Mouse (Mus musculus): ENCODE measurements around the gene Rhno1. TPM values are rescaled to one million over a fixed set of nuclear protein-coding genes. Genes with fewer than 3 reads are reported as not detected.
"Not testable (repeated sequence)": the region's sequence is repeated elsewhere in the genome, so short reads cannot be mapped to it uniquely, and the experiment has no call there.

Gene Rhno1
- 16.7 and 21.3 TPM in 2 replicates for polyA plus RNA-seq (2012; rRNA removed)

GRCm38 (mm10) chr6:128362381-128363006, at the start of gene Rhno1, which contains the start of gene Foxm1:
Gene Rhno1 (minus strand): TSS chr6:128362911.
Gene Foxm1 (plus strand): TSS chr6:128362967.
- peak; percentile 47 for DNase-seq (ENCODE audit: low read depth, low spot score)

GRCm38 (mm10) chr6:128411115-128411514, 48.4 kb upstream of the Rhno1 start:
- DNase-seq (ENCODE audit: low read depth, low spot score), result no peak
- WGBS, result 13% methylated on average over 3 of the region's 3 CpGs

More at GRCm38 (mm10) chr6:128362381-128363006, at the start of gene Rhno1, which contains the start of gene Foxm1:
- under 1% methylated on average over 70 of the region's 76 CpGs for WGBS

- no peak for DNase-seq (ENCODE audit: low read depth, low spot score)
- 95% methylated on average over 13 of the region's 13 CpGs for WGBS
These were observed 47.6 kb upstream of the Rhno1 start for GRCm38 (mm10) chr6:128410305-128410704.

GRCm38 (mm10) chr6:128408544-128409125, 45.9 kb upstream of the Rhno1 start:
- no peak for DNase-seq (ENCODE audit: low read depth, low spot score)
- WGBS, result 90% methylated on average over 7 of the region's 7 CpGs

- no peak for DNase-seq (ENCODE audit: low read depth, low spot score)
- 53% methylated on average over 5 of the region's 5 CpGs for WGBS
These were observed 42.0 kb upstream of the Rhno1 start for GRCm38 (mm10) chr6:128404708-128405107.

- no peak for DNase-seq (ENCODE audit: low read depth, low spot score)
- 14% methylated on average over 21 of the region's 21 CpGs for WGBS
These were observed 36.9 kb upstream of the Rhno1 start for GRCm38 (mm10) chr6:128399421-128400185.

GRCm38 (mm10) chr6:128398996-128399395, 36.3 kb upstream of the Rhno1 start, which contains the start of gene Nrip2:
Gene Nrip2 (plus strand): TSS chr6:128399296.
- DNase-seq (ENCODE audit: low read depth, low spot score), result no peak
- WGBS, result 79% methylated on average over 3 of the region's 3 CpGs

GRCm38 (mm10) chr6:128397574-128398261, 35.0 kb upstream of the Rhno1 start:
- 60% methylated on average over 7 of the region's 7 CpGs for WGBS
- no peak for DNase-seq (ENCODE audit: low read depth, low spot score)

GRCm38 (mm10) chr6:128390683-128391082, 28.0 kb upstream of the Rhno1 start:
- 12% methylated on average over 1 of the region's 1 CpGs for WGBS
- no peak for DNase-seq (ENCODE audit: low read depth, low spot score)

- 32% methylated on average over 1 of the region's 1 CpGs for WGBS
- no peak for DNase-seq (ENCODE audit: low read depth, low spot score)
These were observed 26.5 kb upstream of the Rhno1 start for GRCm38 (mm10) chr6:128389185-128389584.

- DNase-seq (ENCODE audit: low read depth, low spot score), result no peak
These were observed 22.3 kb upstream of the Rhno1 start for GRCm38 (mm10) chr6:128385026-128385425.

GRCm38 (mm10) chr6:128383752-128384151, 21.0 kb upstream of the Rhno1 start:
- no peak for DNase-seq (ENCODE audit: low read depth, low spot score)
- WGBS, result 73% methylated on average over 7 of the region's 7 CpGs

More at GRCm38 (mm10) chr6:128385026-128385425, 22.3 kb upstream of the Rhno1 start:
- 34% methylated on average over 1 of the region's 1 CpGs for WGBS

GRCm38 (mm10) chr6:128381254-128381653, 18.5 kb upstream of the Rhno1 start:
- no peak for DNase-seq (ENCODE audit: low read depth, low spot score)

GRCm38 (mm10) chr6:128380594-128381167, 18.0 kb upstream of the Rhno1 start:
- not testable (repeated sequence) for DNase-seq (ENCODE audit: low read depth, low spot score)
- WGBS, result 69% methylated on average over 1 of the region's 1 CpGs

More at GRCm38 (mm10) chr6:128381254-128381653, 18.5 kb upstream of the Rhno1 start:
- 53% methylated on average over 3 of the region's 3 CpGs for WGBS

- no peak for DNase-seq (ENCODE audit: low read depth, low spot score)
- 82% methylated on average over 16 of the region's 16 CpGs for WGBS
These were observed 16.9 kb upstream of the Rhno1 start for GRCm38 (mm10) chr6:128379636-128380035.

GRCm38 (mm10) chr6:128376371-128377085, 13.8 kb upstream of the Rhno1 start:
- no peak for DNase-seq (ENCODE audit: low read depth, low spot score)
- 88% methylated on average over 17 of the region's 17 CpGs for WGBS

- DNase-seq (ENCODE audit: low read depth, low spot score), result no peak
- 56% methylated on average over 6 of the region's 6 CpGs for WGBS
These were observed 12.5 kb upstream of the Rhno1 start, which contains the start of the genes Tex52 and Gm44596 for GRCm38 (mm10) chr6:128375192-128375591. Gene Tex52 (plus strand): TSS chr6:128375456. Gene Gm44596 (plus strand): TSS chr6:128375503.

- DNase-seq (ENCODE audit: low read depth, low spot score), result no peak
- 93% methylated on average over 5 of the region's 5 CpGs for WGBS
These were observed 7.3 kb upstream of the Rhno1 start for GRCm38 (mm10) chr6:128370040-128370439.

- 91% methylated on average over 5 of the region's 5 CpGs for WGBS
- no peak for DNase-seq (ENCODE audit: low read depth, low spot score)
These were observed 3.8 kb upstream of the Rhno1 start for GRCm38 (mm10) chr6:128366466-128366865.

Data from large intestine, adult 2 months (tissue).